Mouse (Mus musculus): ENCODE measurements around the gene Tjp1.

- no peak for TF ChIP-seq HCFC1 (IDR thresholded peaks at IDR 0.05; ENCODE audit: borderline replicate concordance, insufficient read depth, low read length)
- TF ChIP-seq MAFK (IDR thresholded peaks at IDR 0.05; ENCODE audit: insufficient read depth, low read depth, low read length) = no peak
- TF ChIP-seq ZNF384 (IDR thresholded peaks at IDR 0.05; ENCODE audit: low read depth, low read length) = no peak
- no peak for TF ChIP-seq CHD2 (IDR thresholded peaks at IDR 0.05; ENCODE audit: low read depth, low read length)
These were observed 154.2 kb downstream of the Tjp1 start for GRCm38 (mm10) chr7:65373336-65373735.

Data from ES-E14 (cell line).